Mouse (Mus musculus) colon, adult 2 months (tissue): ENCODE measurements around the gene Rap2b. TPM values are rescaled to one million over a fixed set of nuclear protein-coding genes. Genes with fewer than 3 reads are reported as not detected.

ENCODE experiments used
- polyA plus RNA-seq: library from polyadenylated mRNA; depleted of rRNA; stranded (reverse); fragments of >200 nt; gene quantifications from 2 replicates; pipeline ENCODE4 v1.2.3, GENCODE M21; 2012; rRNA removed

Gene Rap2b
- 2.6 and 3.2 TPM in 2 replicates for polyA plus RNA-seq

GRCm38 (mm10) chr3:61361338-61361737, at the start of gene Rap2b:
Gene Rap2b, plus strand, starts transcription at chr3:61361638.

GRCm38 (mm10) chr3:61365779-61366373, 4.4 kb downstream of the Rap2b start, which contains the start of gene B430305J03Rik:
Gene B430305J03Rik, minus strand, starts transcription at chr3:61365951.

Other genes with a start within 250 kb of the Rap2b start
- gene B430305J03Rik, start 4.3 kb downstream of the Rap2b start, polyA plus RNA-seq, result 0.08 and 0.09 TPM in 2 replicates